Mouse (Mus musculus): ENCODE results near the gene Gm11554. TPM values are rescaled to one million over a fixed set of nuclear protein-coding genes. Genes with fewer than 3 reads are reported as not detected.
"Not testable (repeated sequence)": the region's sequence is repeated elsewhere in the genome, so short reads cannot be mapped to it uniquely, and the experiment has no call there.

Gm11554 gene
- not detected in 2 replicates for polyA plus RNA-seq (2015; fragmentation: Nextera tagmentation; extraction: Ambion mirVana)

DNA sequence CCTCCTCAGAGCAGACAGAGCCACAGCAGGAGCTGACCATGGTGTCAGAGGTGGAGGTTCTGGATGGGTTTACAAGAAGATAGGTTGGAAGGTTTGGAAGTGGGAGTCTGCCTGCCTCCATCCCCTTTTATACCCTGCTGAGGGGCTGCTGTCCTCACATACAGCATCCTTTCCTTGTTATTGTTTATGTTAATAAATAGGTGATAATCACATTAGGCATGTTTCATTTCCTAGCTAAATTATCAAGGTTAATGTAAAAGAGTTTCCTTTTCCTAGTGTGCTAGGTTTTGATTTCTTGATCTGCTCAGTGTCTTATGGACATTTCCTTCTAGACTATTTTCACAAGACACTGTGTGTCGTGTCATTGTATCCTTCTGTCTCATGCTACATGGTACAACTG is at the start of gene Gm11554:
Gene Gm11554, minus strand, starts transcription at position 101 of the 400 bp plus-strand sequence.
- H3K36me3 ChIP-seq (ENCODE audit: control insufficient read depth, insufficient read depth); H3K27ac ChIP-seq (ENCODE audit: low read depth, low read length); H3K9me3 ChIP-seq (ENCODE audit: control insufficient read depth); H3K4me2 ChIP-seq (replicated peaks; ENCODE audit: low read depth); H3K4me3 ChIP-seq (ENCODE audit: low read depth, low read length); ATAC-seq; H3K9ac ChIP-seq (ENCODE audit: low read depth, low read length); H3K27me3 ChIP-seq (replicated peaks; ENCODE audit: control insufficient read depth, insufficient read depth, low read length); H3K4me1 ChIP-seq (replicated peaks; ENCODE audit: control insufficient read depth, insufficient read depth, low read length): not testable (repeated sequence)
- WGBS: no CpG with 5 or more reads among the region's 1 CpGs

GRCm38 (mm10) chr11:99851508-99851907 is 47.3 kb upstream of the Gm11554 start, which contains the start of gene Krtap4-16:
Krtap4-16 (minus strand) TSS chr11:99851608.
- no peak for ATAC-seq
- Histone ChIP-seq H3K9ac (ENCODE audit: low read depth, low read length) (no peak within 1 kb of the TSS), H3K9me3 (ENCODE audit: control insufficient read depth) (no peaks in the 10 kb centered on the region), H3K4me1 (replicated peaks; ENCODE audit: control insufficient read depth, insufficient read depth, low read length) (no peaks in the 10 kb centered on the region), H3K4me3 (ENCODE audit: low read depth, low read length) (no peak within 1 kb of the TSS), H3K27me3 (replicated peaks; ENCODE audit: control insufficient read depth, insufficient read depth, low read length) (no peaks in the 10 kb centered on the region), H3K4me2 (replicated peaks; ENCODE audit: low read depth) (no peak within 1 kb of the TSS), H3K27ac (ENCODE audit: low read depth, low read length) (no peak within 1 kb of the TSS), H3K36me3 (ENCODE audit: control insufficient read depth, insufficient read depth) (no peaks in the 10 kb centered on the region)
- no peak for TF ChIP-seq CTCF (IDR thresholded peaks at IDR 0.05; ENCODE audit: low read depth)

DNA sequence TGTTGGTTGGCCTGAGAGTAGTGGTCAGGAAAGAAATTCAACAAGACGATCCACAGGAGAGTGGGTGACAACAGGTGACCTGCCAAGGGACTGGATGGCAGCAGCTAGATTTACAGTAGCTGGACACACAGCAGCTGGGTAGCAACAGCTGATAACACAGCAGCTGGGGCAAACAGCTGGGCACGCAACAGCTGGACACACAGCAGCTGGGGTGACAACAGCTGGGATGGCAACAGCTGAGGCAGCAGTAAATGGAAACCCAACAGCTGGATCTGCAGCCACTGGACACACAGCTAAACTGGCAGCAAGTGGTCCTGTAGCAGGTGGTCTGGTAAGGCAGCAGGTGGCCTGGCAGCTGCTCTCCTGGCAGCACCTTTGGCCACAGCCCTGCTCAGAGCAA is 42.5 kb upstream of the Gm11554 start:
- H3K9ac ChIP-seq (ENCODE audit: low read depth, low read length): no peak overlapping the region
- no peak overlapping the region for H3K4me3 ChIP-seq (ENCODE audit: low read depth, low read length)
- no peak for ATAC-seq
- no peak for TF ChIP-seq CTCF (IDR thresholded peaks at IDR 0.05; ENCODE audit: low read depth)
- H3K4me2 ChIP-seq (replicated peaks; ENCODE audit: low read depth): no peak overlapping the region
- H3K9me3 ChIP-seq (ENCODE audit: control insufficient read depth): no peaks in the 10 kb centered on the region
- WGBS: 88% methylated on average over 2 of the region's 2 CpGs
- no peak overlapping the region for H3K27ac ChIP-seq (ENCODE audit: low read depth, low read length)
- H3K36me3 ChIP-seq (ENCODE audit: control insufficient read depth, insufficient read depth): no peaks in the 10 kb centered on the region
- no peaks in the 10 kb centered on the region for H3K27me3 ChIP-seq (replicated peaks; ENCODE audit: control insufficient read depth, insufficient read depth, low read length)
- H3K4me1 ChIP-seq (replicated peaks; ENCODE audit: control insufficient read depth, insufficient read depth, low read length): no peaks in the 10 kb centered on the region

- Histone ChIP-seq H3K9me3 (ENCODE audit: control insufficient read depth) (no peaks in the 10 kb centered on the region), H3K4me3 (ENCODE audit: low read depth, low read length) (no peak overlapping the region), H3K36me3 (ENCODE audit: control insufficient read depth, insufficient read depth) (no peaks in the 10 kb centered on the region), H3K4me1 (replicated peaks; ENCODE audit: control insufficient read depth, insufficient read depth, low read length) (no peaks in the 10 kb centered on the region), H3K4me2 (replicated peaks; ENCODE audit: low read depth) (no peak overlapping the region), H3K27me3 (replicated peaks; ENCODE audit: control insufficient read depth, insufficient read depth, low read length) (no peaks in the 10 kb centered on the region), H3K27ac (ENCODE audit: low read depth, low read length) (no peak overlapping the region), H3K9ac (ENCODE audit: low read depth, low read length) (no peak overlapping the region)
- WGBS: 73% methylated on average over 1 of the region's 1 CpGs
- ATAC-seq: no peak
- TF ChIP-seq CTCF (IDR thresholded peaks at IDR 0.05; ENCODE audit: low read depth): no peak
Observed at GRCm38 (mm10) chr11:99842185-99842584, 37.9 kb upstream of the Gm11554 start.

GRCm38 (mm10) chr11:99837966-99838365 is 33.7 kb upstream of the Gm11554 start, which contains the start of gene 2300003K06Rik:
2300003K06Rik (minus strand) TSS chr11:99838066.
- no peaks in the 10 kb centered on the region for H3K36me3 ChIP-seq (ENCODE audit: control insufficient read depth, insufficient read depth)
- TF ChIP-seq CTCF (IDR thresholded peaks at IDR 0.05; ENCODE audit: low read depth): no peak
- no peak for ATAC-seq
- H3K27ac ChIP-seq (ENCODE audit: low read depth, low read length): no peak within 1 kb of the TSS
- 47% methylated on average over 1 of the region's 1 CpGs for WGBS
- no peaks in the 10 kb centered on the region for H3K9me3 ChIP-seq (ENCODE audit: control insufficient read depth)
- no peak within 1 kb of the TSS for H3K9ac ChIP-seq (ENCODE audit: low read depth, low read length)
- no peaks in the 10 kb centered on the region for H3K27me3 ChIP-seq (replicated peaks; ENCODE audit: control insufficient read depth, insufficient read depth, low read length)
- H3K4me1 ChIP-seq (replicated peaks; ENCODE audit: control insufficient read depth, insufficient read depth, low read length): no peaks in the 10 kb centered on the region
- H3K4me3 ChIP-seq (ENCODE audit: low read depth, low read length): no peak within 1 kb of the TSS
- H3K4me2 ChIP-seq (replicated peaks; ENCODE audit: low read depth): no peak within 1 kb of the TSS

GRCm38 (mm10) chr11:99815566-99815965 is 11.3 kb upstream of the Gm11554 start, which contains the start of gene Gm11564:
Gm11564 (minus strand) TSS chr11:99815666.
- H3K4me3 ChIP-seq (ENCODE audit: low read depth, low read length); ATAC-seq; H3K4me1 ChIP-seq (replicated peaks; ENCODE audit: control insufficient read depth, insufficient read depth, low read length); H3K9ac ChIP-seq (ENCODE audit: low read depth, low read length); H3K36me3 ChIP-seq (ENCODE audit: control insufficient read depth, insufficient read depth); H3K9me3 ChIP-seq (ENCODE audit: control insufficient read depth); H3K4me2 ChIP-seq (replicated peaks; ENCODE audit: low read depth); H3K27ac ChIP-seq (ENCODE audit: low read depth, low read length); H3K27me3 ChIP-seq (replicated peaks; ENCODE audit: control insufficient read depth, insufficient read depth, low read length): not testable (repeated sequence)
- 82% methylated on average over 2 of the region's 2 CpGs for WGBS

GRCm38 (mm10) chr11:99809792-99810191 is 5.5 kb upstream of the Gm11554 start, which contains the start of gene Krtap4-13:
Krtap4-13 (minus strand) TSS chr11:99809892.
- not testable (repeated sequence) for H3K27me3 ChIP-seq (replicated peaks; ENCODE audit: control insufficient read depth, insufficient read depth, low read length); H3K27ac ChIP-seq (ENCODE audit: low read depth, low read length); H3K9ac ChIP-seq (ENCODE audit: low read depth, low read length); H3K36me3 ChIP-seq (ENCODE audit: control insufficient read depth, insufficient read depth); H3K9me3 ChIP-seq (ENCODE audit: control insufficient read depth); ATAC-seq; H3K4me1 ChIP-seq (replicated peaks; ENCODE audit: control insufficient read depth, insufficient read depth, low read length); H3K4me3 ChIP-seq (ENCODE audit: low read depth, low read length); H3K4me2 ChIP-seq (replicated peaks; ENCODE audit: low read depth)

DNA sequence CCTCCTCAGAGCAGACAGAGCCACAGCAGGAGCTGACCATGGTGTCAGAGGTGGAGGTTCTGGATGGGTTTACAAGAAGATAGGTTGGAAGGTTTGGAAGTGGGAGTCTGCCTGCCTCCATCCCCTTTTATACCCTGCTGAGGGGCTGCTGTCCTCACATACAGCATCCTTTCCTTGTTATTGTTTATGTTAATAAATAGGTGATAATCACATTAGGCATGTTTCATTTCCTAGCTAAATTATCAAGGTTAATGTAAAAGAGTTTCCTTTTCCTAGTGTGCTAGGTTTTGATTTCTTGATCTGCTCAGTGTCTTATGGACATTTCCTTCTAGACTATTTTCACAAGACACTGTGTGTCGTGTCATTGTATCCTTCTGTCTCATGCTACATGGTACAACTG is 5.4 kb downstream of the Gm11554 start, which contains the start of gene Gm11569:
Gene Gm11569, minus strand, starts transcription at position 101 of the 400 bp plus-strand sequence.
- H3K27me3 ChIP-seq (replicated peaks; ENCODE audit: control insufficient read depth, insufficient read depth, low read length); H3K4me1 ChIP-seq (replicated peaks; ENCODE audit: control insufficient read depth, insufficient read depth, low read length); H3K9ac ChIP-seq (ENCODE audit: low read depth, low read length); H3K27ac ChIP-seq (ENCODE audit: low read depth, low read length); H3K9me3 ChIP-seq (ENCODE audit: control insufficient read depth); H3K4me3 ChIP-seq (ENCODE audit: low read depth, low read length); H3K36me3 ChIP-seq (ENCODE audit: control insufficient read depth, insufficient read depth); H3K4me2 ChIP-seq (replicated peaks; ENCODE audit: low read depth); ATAC-seq: not testable (repeated sequence)
- no CpG with 5 or more reads among the region's 1 CpGs for WGBS
